Mouse (Mus musculus): ENCODE data around the gene Ap5s1. TPM values are rescaled to one million over a fixed set of nuclear protein-coding genes. Genes with fewer than 3 reads are reported as not detected.

Gene Ap5s1
- polyA plus RNA-seq (2017; shearing (Covaris generic)), result 25.5 TPM

GRCm38 (mm10) chr2:131206778-131207177 is at the start of gene Ap5s1:
Gene Ap5s1, plus strand, starts transcription at chr2:131207078.

GRCm38 (mm10) chr2:131159938-131160581 is 46.8 kb upstream of the Ap5s1 start, which contains the start of gene 1700037H04Rik:
Gene 1700037H04Rik, minus strand, starts transcription at chr2:131160081.

GRCm38 (mm10) chr2:131179990-131180587 is 26.8 kb upstream of the Ap5s1 start, which contains the start of gene Cenpb:
Gene Cenpb, minus strand, starts transcription at chr2:131180067.

GRCm38 (mm10) chr2:131186771-131187601 is 19.9 kb upstream of the Ap5s1 start, which contains the start of the genes Cdc25b and Spef1:
Gene Cdc25b, plus strand, starts transcription at chr2:131186949.
Gene Spef1, minus strand, starts transcription at chr2:131187282.

DNA sequence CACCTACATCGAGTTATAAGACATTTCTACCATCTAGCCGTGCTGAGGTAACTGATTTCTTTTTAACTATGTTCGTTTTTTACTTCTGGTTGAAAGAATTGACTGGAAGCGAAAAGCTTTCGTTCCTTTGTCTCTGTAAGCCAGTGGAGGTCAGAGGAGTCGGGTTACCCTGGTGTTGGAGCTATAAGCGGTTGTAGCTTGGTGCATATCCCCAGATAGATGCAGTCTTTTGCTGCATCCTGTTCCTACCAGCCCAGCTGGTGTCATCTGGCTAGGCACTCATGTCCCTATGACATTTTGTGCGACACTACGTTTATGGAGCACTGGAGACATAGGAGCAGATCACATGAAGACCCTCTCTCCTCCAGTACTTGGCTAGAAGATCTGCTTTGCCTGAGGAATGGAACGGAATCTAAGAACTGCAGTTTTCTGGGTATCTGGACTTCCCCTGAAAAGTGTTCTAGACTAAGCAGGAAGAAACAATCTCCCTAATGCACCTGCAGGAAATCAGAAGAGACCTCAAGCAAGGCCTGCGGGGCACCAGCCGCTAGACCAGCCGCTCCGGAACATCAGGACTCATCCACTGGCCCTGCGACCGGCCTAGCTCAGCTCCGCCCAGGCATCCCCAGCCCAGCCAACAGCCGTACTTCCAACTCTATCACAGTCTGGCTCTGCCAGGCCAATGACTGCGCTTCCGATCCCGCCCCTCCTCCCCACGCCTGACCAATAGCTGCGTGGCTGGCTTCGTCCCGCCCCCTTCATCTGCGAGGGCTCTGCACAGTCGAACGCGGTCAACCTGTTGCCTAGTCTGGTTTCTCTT is 26.6 kb downstream of the Ap5s1 start, which contains the start of gene Mavs:
TSS of gene Mavs (plus strand) at position 757 of the 820 bp plus-strand sequence.

GRCm38 (mm10) chr2:131262213-131262672 is 55.4 kb downstream of the Ap5s1 start, which contains the start of gene Pank2:
Gene Pank2, plus strand, starts transcription at chr2:131262495.

Other genes starting within 250 kb of the Ap5s1 start
- not detected for gene Gfra4, start 164.0 kb upstream of the Ap5s1 start, polyA plus RNA-seq (2017; shearing (Covaris generic))
- gene Adam33, start 143.3 kb upstream of the Ap5s1 start, polyA plus RNA-seq (2017; shearing (Covaris generic)), result not detected
- gene Siglec1, start 120.3 kb upstream of the Ap5s1 start, polyA plus RNA-seq (2017; shearing (Covaris generic)), result 0.10 TPM
- gene Hspa12b, start 79.8 kb upstream of the Ap5s1 start, polyA plus RNA-seq (2017; shearing (Covaris generic)), result not detected
- not detected for gene Gm11037, start 73.6 kb upstream of the Ap5s1 start, polyA plus RNA-seq (2017; shearing (Covaris generic))
- gene 1700037H04Rik, start 47.0 kb upstream of the Ap5s1 start, polyA plus RNA-seq (2017; shearing (Covaris generic)), result 49.0 TPM
- gene Cenpb, start 27.0 kb upstream of the Ap5s1 start, polyA plus RNA-seq (2017; shearing (Covaris generic)), result 2.1 TPM
- gene Cdc25b, start 20.1 kb upstream of the Ap5s1 start, polyA plus RNA-seq (2017; shearing (Covaris generic)), result 102 TPM
- gene Spef1, start 19.8 kb upstream of the Ap5s1 start, polyA plus RNA-seq (2017; shearing (Covaris generic)), result not detected
- 32.7 TPM for gene Mavs, start 27.0 kb downstream of the Ap5s1 start, polyA plus RNA-seq (2017; shearing (Covaris generic))
- 7.5 TPM for gene Pank2, start 55.4 kb downstream of the Ap5s1 start, polyA plus RNA-seq (2017; shearing (Covaris generic))
- gene Rnf24, start 145.8 kb downstream of the Ap5s1 start, polyA plus RNA-seq (2017; shearing (Covaris generic)), result 0.91 TPM